Mouse (Mus musculus): Measurements from ENCODE around the gene Rabl3. TPM values are rescaled to one million over a fixed set of nuclear protein-coding genes. Genes with fewer than 3 reads are reported as not detected.

Gene Rabl3
- total RNA-seq, 2 experiments from 2014 or later = 6.0 to 6.8 TPM

GRCm38 (mm10) chr16:37539240-37539610 is 460 bp upstream of the Rabl3 start:
- intact Hi-C loops (cut with DNase I; ENCODE audit: low total_unique reads) = no loop called here
- DNase-seq = no peak

GRCm38 (mm10) chr16:37540776-37541175 is 1.1 kb downstream of the Rabl3 start:
- intact Hi-C loops (cut with DNase I; ENCODE audit: low total_unique reads) = no loop called here
- peak; percentile 5 for DNase-seq

DNA sequence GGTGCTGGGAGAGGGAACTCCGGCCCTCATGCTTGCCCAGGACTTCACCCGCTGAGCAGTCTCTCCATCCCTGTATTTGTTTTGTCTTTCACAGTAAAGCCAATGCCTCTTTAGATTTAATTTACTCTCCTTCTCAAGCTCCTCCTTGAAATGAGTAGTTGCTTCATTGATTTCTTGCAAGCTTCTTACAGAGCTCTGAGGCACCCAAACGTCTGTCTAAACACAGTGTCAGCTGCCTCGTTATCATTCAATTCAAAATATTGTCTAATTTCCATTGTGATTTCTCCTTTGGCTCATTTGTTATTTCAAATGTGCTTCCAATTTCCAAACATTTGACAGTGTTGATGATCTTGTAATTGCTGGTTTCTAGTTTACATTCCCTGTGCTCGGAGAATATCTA is 6.6 kb downstream of the Rabl3 start:
- DNase-seq = no peak
- intact Hi-C loops (cut with DNase I; ENCODE audit: low total_unique reads) = no loop called here

- DNase-seq = no peak
- intact Hi-C loops (cut with DNase I; ENCODE audit: low total_unique reads) = no loop called here
These were observed 10.6 kb downstream of the Rabl3 start for GRCm38 (mm10) chr16:37550266-37550665.

GRCm38 (mm10) chr16:37550981-37551380 is 11.3 kb downstream of the Rabl3 start:
- intact Hi-C loops (cut with DNase I; ENCODE audit: low total_unique reads) = no loop called here
- no peak for DNase-seq

GRCm38 (mm10) chr16:37552824-37553223 is 13.1 kb downstream of the Rabl3 start:
- no peak for DNase-seq
- intact Hi-C loops (cut with DNase I; ENCODE audit: low total_unique reads) = no loop called here

GRCm38 (mm10) chr16:37562414-37562813 is 22.7 kb downstream of the Rabl3 start:
- DNase-seq = no peak
- intact Hi-C loops (cut with DNase I; ENCODE audit: low total_unique reads) = no loop called here

DNA sequence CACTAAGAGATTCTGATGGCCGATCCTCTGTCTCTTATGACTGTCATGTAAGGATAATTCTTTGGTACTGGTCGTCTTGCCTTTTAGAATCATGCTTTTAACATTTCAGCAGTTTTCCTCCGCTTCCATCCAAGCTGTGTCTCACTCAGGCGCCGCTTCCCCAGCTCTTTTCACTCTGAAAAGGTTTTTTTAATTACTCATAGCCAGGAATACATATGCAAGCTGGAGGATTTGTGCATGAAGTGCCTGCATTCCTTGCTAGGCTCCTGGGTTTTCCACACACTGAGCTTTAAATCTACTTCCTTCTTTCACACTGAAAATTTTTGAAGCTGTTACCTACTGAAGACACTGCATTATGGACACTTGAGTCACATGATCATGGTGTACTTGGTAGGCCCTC is 23.3 kb downstream of the Rabl3 start:
- DNase-seq = no peak
- intact Hi-C loops (cut with DNase I; ENCODE audit: low total_unique reads) = no loop called here

- no peak for DNase-seq
- intact Hi-C loops (cut with DNase I; ENCODE audit: low total_unique reads) = no loop called here
These were observed 25.4 kb downstream of the Rabl3 start for GRCm38 (mm10) chr16:37565117-37565516.

DNA sequence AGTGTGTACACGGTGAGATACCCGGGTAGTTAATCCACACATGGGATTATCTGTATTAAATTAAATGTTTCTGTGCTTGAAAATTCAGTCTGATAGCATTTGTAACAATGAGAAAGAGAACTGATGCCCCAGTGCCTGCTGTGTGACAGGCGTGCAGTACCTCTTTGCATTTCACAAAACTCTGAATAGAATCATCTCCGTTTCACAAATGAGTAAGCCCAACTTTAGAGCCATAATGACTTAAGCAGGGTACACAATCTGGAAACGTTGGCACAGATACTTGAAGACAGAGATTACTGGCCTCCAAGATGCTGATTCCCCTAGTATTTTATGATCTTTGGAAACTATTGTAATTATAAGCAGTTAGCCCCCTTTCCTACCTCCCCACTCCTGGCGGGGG is 26.4 kb downstream of the Rabl3 start:
- intact Hi-C loops (cut with DNase I; ENCODE audit: low total_unique reads) = no loop called here

GRCm38 (mm10) chr16:37567113-37568050 is 27.7 kb downstream of the Rabl3 start:
- no peak for DNase-seq
- intact Hi-C loops (cut with DNase I; ENCODE audit: low total_unique reads) = no loop called here

More for the DNA sequence above, 26.4 kb downstream of the Rabl3 start:
- DNase-seq = no peak

GRCm38 (mm10) chr16:37571554-37571953 is 31.9 kb downstream of the Rabl3 start:
- intact Hi-C loops (cut with DNase I; ENCODE audit: low total_unique reads) = no loop called here
- no peak for DNase-seq

DNA sequence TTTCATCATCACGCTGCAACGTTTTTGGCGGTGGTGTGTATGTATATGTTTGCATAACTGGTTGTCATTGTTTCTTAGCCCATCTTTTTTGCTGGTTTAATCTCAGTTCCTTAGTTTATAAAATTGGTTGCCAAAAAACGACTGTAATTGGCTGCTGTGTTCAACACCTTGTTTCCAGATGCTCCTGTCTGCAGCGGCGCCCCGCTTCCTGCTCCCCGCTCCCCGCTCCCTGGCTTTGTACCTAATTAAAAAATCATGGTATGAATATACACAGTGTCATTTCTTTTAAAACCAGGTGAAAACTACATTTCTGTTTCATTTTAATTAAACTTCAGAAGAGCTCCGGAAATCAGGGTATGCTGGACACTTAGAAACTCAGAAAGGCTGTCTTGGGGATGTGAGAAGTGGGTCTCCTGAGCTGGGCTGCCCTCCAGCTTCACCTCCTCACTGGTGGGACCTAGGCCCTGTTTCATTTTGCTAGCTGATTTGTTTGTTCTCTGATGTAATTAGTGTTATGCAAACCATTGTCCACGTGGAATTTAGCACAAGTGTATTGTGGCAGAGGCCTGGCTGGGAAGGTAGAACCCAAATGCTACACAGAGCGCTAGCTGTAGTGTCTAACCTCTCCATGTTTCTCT is 32.6 kb downstream of the Rabl3 start:
- intact Hi-C loops (cut with DNase I; ENCODE audit: low total_unique reads) = no loop called here
- no peak for DNase-seq

DNA sequence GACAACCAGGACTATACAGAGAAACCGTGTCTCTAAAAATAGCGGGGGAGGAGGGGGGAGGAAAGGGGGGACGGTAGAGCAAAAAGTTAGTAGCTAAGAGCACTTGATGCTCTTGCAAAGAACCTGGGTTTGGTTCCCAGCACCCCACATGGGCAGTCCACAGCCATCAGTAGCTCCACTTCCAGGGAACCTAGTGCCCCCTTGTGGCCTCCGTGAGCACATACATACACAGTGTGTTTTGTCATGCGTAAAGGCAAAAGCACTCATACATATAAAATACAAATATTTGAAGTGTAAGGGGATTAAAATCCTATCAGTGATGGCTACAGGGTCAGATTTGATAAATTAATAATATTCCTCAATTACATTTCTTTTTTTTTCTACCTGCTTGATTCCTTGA is 33.4 kb downstream of the Rabl3 start:
- intact Hi-C loops (cut with DNase I; ENCODE audit: low total_unique reads) = no loop called here

GRCm38 (mm10) chr16:37575325-37575724 is 35.6 kb downstream of the Rabl3 start:
- intact Hi-C loops (cut with DNase I; ENCODE audit: low total_unique reads) = no loop called here

More for the DNA sequence above, 33.4 kb downstream of the Rabl3 start:
- no peak for DNase-seq

DNA sequence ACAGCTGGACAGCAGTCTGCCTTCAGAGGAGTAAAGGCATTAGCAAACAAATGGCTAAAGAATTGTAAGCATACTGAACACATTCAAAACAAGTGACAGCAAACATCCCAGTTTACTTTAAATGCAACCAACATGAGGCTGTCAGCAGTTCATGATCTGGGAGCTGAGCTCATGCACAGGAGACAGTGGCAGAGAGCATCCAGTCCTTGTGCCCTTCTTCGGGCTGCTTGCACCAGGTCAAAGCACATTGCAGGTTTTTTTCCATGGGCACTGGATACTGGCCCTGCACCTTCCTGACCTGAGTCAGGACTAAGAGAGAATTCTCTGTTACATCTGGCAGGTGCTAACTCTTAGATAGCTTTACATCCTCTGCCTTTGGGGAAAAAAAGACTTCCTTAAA is 39.9 kb downstream of the Rabl3 start:
- intact Hi-C loops (cut with DNase I; ENCODE audit: low total_unique reads) = no loop called here
- no peak for DNase-seq

More at GRCm38 (mm10) chr16:37575325-37575724, 35.6 kb downstream of the Rabl3 start:
- DNase-seq = no peak

DNA sequence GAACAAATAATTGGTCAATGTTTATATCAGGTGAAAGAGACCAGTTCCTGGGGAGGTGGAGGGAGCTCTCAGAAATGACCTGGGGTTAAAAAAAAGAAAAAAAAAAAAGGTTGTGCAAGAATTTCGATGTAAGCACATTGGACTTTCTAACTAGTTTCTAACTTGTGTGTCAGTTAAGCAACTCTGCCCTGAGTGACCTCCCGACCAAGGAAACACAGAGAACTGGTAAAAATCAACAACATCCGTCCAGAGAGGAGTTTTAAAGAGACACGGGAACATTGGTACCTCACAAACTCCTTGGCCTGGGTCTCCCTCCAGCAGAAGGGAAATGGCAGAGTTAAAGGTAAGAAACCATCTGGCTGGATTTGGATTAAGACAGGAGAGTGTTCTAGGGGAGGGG is 40.3 kb downstream of the Rabl3 start, which contains the start of gene Hgd:
Hgd (plus strand) TSS at position 160 of the 400 bp plus-strand sequence.
- DNase-seq = no peak
- intact Hi-C loops (cut with DNase I; ENCODE audit: low total_unique reads) = no loop called here

DNA sequence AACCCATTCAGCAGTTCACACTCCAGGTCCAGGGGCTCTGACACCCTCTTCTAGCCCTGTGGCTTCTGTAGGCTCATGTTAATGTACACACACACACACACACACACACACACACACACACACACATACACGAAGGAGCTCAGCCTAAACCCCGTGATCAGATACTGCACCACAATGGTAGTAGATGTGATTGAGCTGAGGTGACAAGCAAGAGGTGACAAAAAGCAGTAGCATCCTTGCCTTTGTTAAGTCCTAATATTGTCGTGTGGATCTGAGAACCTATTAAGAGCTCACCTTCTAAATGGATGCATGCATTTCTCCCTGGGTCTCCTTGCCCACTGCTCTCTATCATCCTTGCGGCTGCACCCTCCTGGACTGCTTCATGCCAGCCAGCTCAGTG is 41.0 kb downstream of the Rabl3 start:
- intact Hi-C loops (cut with DNase I; ENCODE audit: low total_unique reads) = no loop called here
- DNase-seq = no peak

- intact Hi-C loops (cut with DNase I; ENCODE audit: low total_unique reads) = no loop called here
- DNase-seq = no peak
These were observed 42.2 kb downstream of the Rabl3 start for GRCm38 (mm10) chr16:37581901-37582300.

- DNase-seq = no peak
- intact Hi-C loops (cut with DNase I; ENCODE audit: low total_unique reads) = no loop called here
These were observed 43.6 kb downstream of the Rabl3 start for GRCm38 (mm10) chr16:37583306-37583705.

DNA sequence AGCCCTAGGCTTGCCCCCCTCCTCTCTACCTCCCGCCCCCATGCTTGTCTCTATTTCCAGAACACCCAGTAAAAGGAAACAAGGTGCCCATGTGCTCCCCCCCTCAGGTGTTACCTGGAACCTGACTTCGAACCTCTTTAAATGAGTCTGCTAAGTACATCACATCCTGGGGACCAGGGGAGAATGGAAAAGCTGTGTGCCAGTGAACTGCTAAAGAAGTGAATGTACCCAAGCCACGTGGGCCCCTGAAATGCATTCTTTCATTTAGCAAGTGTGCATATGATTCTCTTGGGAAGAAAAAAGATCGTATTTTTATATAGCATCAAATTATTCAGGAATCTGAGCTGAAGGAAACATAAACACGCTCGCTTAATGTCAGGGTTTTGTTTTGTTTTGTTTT is 44.1 kb downstream of the Rabl3 start:
- no peak for DNase-seq
- intact Hi-C loops (cut with DNase I; ENCODE audit: low total_unique reads) = no loop called here

Data from gastrocnemius, postnatal 14 days (tissue).